Mouse (Mus musculus): ENCODE results near the gene Bbs7.
"Not testable (repeated sequence)": the region's sequence is repeated elsewhere in the genome, so short reads cannot be mapped to it uniquely, and the experiment has no call there.

The Bbs7 gene

DNA sequence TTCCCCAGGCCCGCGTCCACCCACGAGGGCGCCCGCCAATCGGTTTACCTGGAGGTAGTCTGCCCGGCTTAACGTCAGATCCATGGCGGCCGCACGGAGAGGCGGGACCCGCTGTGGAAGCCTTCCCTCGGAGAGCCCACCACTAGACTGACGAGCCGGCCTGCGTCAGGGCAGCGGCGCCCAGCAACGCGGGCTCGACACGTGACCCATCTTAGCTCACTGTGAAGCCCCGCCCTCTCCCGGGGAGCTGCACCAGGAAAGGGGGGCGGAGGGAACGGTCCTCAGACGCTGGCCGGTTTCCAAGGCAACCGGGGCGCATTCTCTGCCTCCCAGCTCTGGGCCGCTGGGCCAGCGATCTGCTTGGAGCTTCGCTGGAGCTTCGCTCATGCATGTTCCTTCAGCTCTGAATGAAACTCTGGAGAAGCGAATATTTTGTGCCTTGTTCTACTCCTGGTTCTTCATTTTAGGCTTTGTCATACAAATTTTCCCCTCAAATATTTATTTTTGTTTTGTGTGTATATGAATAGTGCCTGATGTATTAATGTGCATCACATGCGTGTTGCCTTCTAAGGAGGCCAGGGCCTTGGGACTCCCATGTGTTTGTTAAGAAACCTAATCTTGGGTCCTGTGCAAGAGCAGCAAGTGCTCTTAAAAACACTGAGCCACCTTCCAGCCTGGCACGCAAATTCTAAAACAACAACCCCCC lies at the start of gene Bbs7:
TSS of gene Bbs7 (minus strand) at position 276 of the 706 bp plus-strand sequence.
- peak; percentile 83 for DNase-seq (ENCODE audit: low read depth)

DNA sequence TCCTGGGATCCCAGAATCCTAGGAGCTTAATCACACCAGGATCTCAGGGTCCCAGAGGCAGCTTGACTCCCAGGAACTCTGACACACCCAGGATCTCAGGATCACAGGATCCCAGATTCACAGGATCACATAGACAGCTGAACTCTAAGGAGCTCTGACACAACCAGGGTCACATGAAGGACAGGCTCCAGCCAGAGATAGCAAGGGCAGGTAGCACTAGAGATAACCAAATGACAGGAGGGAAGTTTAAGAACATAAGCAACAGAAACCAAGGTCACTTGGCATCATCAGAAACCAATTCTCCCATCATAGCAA lies 31.9 kb upstream of the Bbs7 start:
- DNase-seq (ENCODE audit: low read depth): not testable (repeated sequence)

DNA sequence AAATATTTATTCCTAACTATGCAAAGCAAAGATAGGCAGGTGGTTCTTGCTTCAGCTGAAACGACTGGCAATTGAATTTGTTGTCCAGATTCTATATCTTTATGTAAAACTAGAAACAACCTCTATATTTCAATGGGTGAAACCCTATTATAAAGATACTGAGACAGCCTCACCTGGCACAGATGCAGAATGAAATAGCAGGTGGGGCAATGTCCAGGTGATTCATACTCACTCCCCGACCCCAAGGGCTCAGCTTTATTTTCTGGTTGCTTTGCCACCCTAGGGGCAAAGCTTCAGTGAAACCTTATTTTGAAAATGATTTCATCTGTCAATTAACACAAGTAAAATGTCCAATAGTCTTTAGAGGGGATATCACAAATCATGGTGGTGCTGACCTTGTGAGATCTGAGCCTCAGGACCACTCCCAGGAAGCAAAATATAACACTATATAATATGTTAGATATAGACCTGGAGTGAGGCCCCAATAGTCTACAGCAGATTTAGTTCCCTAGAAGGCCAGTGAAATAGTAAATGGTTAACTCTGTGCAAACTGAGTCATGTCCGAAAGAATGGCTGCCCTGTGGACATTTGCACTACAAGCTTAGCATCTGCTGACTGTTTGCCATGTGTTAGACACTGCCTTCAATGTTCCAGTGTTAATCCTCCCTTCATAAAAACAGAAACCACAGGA lies 31.4 kb upstream of the Bbs7 start:
- no peak for DNase-seq (ENCODE audit: low read depth)

DNA sequence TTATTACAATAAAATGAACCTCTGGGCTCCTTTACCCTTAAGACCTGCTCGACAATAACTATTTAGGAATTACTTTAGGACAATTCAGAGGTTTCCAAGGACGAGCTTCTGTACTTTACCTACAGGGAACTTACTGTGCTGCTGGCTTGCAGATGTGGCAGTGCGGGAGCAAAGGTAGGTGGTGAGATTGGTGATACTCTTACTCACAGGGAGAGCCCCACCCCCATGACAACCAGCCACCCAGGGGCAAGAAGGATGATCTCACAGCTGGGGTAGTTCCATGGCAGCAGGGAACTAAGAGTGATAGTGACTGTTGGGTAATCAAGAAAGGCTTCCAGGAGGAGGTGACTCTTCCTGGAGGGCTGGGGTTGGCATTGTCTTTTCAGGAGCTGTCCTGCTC lies 30.1 kb upstream of the Bbs7 start:
- DNase-seq (ENCODE audit: low read depth): no peak

DNA sequence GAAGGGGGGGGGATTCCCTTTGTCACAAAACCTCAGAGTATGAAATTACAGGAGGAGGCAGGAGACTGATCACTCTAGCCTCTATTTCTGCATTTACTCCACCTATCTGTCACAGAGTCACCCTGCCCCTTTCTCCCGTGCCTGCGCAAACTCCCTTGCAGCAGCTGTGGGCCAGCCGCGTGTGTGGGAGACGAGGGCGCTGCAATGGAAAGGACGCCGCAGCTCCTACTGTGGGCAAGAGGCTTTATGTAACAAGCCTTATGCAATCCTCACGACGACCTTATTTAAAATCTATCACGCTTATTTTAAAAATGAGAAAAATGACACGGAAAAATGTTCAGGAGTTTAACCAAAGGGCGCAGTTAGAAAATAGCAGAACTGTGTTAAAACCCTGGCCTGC lies 29.5 kb upstream of the Bbs7 start:
- DNase-seq (ENCODE audit: low read depth): no peak

DNA sequence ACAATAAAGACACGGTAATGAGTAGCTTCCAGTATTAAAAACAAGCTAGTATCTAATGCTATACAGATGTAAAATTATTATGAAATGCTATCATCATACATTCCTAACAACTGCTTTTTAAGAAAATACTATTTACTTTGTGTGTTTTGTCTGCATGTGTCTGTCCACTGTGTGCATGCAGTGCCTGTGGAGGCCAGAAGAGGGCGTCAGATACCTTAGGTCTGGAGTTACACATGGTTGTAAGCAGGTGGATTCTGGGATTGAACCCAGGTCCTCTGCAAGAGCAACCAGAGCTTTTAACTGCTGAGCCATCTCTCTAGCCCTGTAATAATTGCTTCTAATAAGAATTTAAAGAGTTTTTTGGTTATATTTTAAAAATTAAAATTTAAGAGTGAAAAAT lies 27.5 kb upstream of the Bbs7 start:
- DNase-seq (ENCODE audit: low read depth): no peak

DNA sequence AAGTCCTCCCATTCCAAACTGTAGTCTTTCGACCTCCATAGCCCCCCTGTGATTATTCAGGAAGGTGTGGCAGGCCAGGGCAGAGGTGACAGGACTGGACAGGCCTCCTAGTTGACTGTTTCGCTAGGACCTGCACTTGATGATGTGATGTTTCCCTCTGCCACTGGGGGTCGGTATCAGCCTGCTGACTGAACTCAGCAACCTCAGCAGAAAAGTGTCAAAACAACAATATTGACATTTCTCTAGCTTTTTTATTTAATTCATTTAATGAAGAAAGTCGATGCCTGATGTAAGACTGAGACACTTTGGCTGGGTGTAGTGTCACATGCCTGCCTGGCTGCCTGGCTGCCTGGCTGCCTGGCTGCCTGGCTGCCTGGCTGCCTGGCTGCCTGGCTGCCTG lies 22.2 kb upstream of the Bbs7 start:
- no peak for DNase-seq (ENCODE audit: low read depth)

DNA sequence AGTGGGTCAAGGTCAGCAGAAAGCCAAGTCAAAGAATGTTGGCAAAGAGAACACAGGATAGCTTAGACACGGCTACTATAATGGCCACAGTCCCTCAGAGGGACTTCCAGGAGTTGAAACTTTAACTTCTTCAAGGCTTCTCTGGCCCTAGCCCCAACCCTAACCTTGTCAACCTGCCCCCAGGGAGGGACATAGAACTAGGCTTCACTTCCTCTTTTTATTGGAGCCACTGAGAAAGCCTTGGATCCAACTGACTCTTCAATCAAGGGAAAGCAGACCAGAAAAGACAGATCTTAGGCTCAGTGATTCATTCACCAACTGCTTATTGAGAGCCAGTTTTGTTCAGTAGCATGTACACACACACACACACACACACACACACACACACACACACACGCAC lies 13.5 kb upstream of the Bbs7 start:
- no peak for DNase-seq (ENCODE audit: low read depth)

DNA sequence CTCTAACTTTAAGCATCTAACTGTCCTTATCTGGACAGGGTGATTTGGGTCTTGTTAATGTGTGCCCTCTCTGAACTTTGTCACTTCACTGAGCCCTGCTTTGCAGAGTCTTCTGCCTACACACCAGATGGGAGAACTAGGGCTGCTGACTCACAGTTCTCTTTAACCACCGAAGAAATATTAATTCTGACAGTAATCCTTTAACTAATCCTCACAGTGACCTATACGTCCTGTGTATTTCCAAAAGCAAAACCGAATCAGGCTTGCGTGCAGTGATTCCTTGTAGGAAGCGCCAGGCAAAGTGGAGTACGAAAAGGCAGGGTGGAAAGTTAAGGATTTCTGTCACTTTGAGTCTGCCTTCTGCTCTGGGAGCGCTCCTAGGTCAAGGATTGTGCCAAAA lies 4.9 kb upstream of the Bbs7 start:
- no peak for DNase-seq (ENCODE audit: low read depth)

DNA sequence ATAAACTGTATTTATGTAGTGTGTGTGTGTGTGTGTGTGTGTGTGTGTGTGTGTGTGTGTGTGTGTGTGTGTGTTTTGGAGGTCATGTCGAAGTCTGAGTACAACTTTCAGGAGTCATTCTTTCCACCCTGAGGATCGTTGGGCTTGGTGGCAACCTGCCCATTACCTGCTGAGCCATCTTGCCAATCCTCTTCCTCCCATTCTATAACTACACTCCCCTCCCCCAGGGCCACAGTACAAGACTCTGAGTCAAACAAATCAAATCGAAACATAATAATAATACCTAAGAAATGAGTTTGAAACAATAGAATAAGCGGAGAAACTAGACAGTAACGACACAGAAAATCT lies 605 bp upstream of the Bbs7 start:
- no peak for DNase-seq (ENCODE audit: low read depth)

DNA sequence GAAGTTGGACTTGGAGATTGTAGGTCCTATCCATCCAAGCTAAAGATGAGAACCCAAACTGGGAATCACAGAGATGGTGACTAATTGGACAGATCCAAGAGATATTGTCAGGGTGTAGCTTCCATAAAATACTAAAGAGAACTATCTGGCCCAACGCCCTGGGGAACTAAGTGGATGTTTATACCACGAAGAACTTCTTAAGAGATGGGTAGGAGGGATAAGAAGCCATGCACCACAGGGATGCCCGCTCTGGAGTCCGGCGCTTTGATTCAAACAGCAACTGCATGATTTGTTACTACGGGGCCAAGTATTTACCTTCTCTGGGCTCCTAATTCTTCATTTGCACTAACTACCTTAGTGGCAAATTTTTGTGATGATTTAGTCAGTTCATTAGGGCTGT lies 590 bp downstream of the Bbs7 start:
- DNase-seq (ENCODE audit: low read depth): no peak

DNA sequence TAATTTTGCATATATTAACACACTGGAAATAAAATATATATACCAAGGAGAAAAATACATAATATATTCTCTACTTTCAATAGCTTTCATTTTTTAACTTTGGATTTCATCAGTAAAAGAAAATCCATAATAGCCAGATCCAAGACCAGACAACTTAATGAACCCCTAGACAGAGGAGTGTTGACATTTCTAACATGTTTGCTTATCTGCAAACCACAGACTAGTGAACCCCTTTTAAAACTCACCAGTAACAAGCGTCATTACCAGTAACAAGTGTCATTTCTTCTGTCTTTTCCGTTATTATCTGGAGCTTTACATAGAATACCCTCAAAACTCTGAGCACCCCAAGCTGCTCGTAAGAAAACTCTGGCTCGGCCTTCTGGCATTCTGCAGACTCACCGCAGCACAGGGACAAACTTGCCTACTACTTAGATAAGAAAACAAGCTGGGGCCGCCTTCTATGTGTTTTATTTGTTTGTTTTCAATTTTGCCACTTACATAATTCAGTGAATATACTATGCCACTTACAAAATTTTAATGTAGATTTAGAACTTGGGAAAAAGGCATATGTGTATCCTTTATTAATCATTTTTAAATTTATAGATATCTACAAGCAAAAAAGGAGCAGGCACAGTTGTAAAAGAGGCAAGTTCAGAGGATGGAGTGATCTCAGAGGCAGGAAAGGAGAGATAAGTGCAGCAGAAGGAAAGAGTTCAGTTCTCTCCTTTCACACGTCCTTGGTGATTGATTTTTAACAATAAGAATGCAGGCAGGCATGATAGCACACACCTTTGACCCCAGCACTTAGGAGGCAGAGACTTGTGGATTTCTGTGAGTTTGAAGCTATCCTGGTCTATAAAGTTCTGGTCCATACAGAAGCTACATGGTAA lies 7.1 kb downstream of the Bbs7 start:
- no peak for DNase-seq (ENCODE audit: low read depth)

DNA sequence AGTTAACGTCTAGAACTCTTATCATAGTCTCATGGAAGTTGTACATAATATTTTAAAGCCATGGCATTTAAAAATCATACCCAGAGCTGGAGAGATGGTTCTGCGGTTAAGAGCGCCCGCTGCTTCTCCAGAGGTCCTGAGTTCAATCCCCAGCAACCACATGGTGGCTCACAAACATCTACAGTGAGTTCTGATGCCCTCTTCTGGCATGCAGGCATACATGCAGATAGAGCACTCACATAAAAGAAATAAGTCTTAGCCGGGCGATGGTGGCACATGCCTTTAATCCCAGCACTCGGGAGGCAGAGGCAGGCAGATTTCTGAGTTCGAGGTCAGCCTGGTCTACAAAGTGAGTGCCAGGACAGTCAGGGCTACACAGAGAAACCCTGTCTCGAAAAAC lies 13.5 kb downstream of the Bbs7 start:
- not testable (repeated sequence) for DNase-seq (ENCODE audit: low read depth)

DNA sequence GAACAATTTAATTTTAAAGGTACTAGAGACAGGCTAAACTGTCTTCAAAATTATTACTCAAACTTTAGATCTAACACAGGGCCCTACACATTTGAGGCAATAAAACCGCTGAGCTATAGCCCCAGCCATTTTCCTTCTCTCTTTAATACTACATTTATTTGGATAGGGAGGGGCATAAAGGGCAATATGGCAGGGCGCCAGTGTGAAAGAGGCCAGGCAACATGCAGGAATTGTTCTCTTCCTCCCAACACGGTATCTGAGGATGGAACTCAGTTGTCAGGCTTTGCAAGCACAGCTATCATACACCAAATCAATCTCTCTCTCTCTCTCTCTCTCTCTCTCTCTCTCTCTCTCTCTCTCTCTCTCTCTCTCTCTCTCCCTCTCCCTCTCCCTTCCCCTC lies 14.5 kb downstream of the Bbs7 start:
- no peak for DNase-seq (ENCODE audit: low read depth)

DNA sequence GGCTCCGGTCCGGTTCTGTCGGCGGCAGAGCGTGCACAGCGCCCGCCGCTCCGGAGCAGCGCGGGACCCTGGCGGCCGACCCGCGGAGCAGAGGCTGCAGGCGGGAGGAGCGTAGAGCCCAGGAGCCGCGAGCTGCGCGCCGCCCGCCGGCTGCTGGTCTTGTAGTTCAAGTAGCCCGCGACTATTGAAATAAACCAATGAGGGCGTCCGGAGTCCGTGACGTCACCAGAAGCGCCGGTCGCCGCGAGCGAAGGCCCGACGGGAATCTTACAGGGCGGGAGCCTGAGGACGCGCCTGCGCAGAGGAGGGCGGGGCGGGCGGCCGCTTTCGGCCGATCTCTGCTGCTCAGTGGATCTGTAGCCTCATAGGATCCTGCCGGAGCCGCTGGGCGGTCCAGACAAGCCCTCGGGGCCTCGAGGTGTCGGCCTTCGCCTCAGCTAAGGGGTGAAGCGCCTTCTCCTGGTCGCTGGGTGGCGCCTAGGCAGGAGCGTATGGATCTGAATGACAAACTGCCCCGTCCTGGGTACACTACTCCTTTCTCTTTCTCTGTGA lies 41.4 kb downstream of the Bbs7 start, which contains the start of gene Ccna2:
TSS of gene Ccna2 (minus strand) at position 324 of the 552 bp plus-strand sequence.
- DNase-seq (ENCODE audit: low read depth): peak; percentile 92

DNA sequence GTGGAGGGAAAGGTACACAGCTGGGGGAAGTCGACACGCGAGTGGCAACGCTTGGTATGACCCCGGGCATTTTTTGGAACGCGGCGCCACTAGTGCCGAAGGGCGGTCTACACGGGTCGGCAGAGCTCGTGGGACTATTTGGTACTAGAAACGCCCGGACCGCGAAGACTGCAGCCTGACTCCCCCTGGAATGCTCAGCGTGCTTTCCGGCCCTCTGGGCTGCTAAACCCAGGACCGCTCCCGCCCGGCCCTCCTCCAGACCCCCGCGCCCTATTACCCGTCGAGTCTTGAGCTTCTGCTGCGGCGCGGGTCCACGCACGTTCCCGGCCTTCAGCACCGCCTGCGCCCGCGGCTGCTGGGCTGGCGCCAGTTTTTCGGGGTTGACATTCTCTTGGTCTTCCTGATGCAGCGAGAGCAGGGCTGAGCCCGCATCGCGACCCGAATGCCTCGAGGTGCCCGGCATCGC lies 41.9 kb downstream of the Bbs7 start:
- no peak for DNase-seq (ENCODE audit: low read depth)

DNA sequence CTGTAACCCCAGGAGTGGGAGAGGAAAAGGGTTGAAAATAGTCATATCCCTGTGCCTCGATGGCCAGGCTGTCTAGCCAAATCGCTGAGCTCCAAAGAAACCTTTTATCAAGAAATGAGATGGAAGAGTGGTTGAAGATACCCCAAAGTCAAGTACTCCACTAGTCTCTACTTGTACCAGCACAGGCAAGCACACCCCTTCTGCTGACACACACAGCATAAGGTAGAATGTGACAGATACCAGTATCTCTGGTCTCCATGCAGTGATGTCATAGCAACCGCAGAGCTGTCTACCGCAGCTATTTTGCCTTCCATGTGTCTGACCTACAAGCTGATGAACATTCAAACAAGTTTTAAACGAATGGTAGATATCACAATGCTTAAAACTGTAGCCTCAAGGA lies 43.4 kb downstream of the Bbs7 start:
- DNase-seq (ENCODE audit: low read depth): no peak

DNA sequence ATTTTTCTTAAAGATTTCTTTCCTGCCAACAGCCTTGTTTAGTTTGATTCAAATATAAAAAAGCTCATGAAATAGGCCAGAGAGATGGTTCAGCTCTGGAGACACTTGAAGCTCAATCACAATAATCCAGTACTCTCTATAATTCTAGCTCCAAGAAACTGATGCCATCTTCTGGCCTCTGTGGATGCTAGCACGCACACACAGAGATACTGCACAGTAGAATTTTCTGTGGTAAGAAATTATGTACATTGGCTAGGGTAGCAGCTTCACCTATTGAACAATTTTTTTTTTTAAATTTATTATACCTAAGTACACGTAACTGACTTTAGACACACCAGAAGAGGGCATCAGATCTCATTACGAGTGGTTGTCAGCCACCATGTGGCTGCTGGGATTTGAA lies 49.6 kb downstream of the Bbs7 start:
- no peak for DNase-seq (ENCODE audit: low read depth)

DNA sequence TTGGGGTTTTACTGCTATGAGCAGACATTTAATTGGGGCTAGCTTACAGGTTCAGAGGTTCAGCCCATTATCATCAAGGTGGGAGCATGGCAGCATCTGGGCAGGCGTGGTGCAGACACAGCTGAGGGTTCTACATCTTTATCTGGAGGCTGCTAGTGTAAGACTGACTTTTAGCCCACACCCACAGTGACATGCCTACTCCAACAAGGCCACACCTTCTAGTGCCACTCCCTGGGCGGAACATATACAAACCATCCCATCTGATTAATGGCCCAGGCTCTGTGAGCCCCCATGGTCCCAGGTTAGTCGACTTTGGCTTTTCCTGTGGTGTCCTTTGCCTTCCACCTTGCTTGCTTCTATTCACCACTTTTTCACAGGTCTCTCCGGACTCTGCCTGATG lies 53.7 kb downstream of the Bbs7 start:
- DNase-seq (ENCODE audit: low read depth): no peak

DNA sequence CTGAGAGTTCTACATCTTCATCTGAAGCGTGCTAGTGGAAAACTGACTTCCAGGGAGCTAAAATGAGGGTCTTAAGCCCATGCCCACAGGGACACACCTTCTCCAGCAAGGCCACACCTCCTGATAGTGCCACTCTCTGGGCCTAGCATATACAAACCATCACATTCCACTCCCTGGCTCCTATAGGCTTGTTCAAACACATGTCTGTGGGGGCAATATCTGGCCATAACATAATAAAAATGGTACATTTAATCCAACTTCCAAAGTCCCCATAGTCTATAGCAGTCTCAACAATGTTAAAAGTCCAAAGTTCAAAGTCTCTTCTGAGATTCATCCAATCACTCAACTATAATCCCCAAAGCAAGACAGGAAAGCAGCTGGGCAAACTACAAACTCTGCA lies 55.7 kb downstream of the Bbs7 start:
- DNase-seq (ENCODE audit: low read depth): no peak

DNA sequence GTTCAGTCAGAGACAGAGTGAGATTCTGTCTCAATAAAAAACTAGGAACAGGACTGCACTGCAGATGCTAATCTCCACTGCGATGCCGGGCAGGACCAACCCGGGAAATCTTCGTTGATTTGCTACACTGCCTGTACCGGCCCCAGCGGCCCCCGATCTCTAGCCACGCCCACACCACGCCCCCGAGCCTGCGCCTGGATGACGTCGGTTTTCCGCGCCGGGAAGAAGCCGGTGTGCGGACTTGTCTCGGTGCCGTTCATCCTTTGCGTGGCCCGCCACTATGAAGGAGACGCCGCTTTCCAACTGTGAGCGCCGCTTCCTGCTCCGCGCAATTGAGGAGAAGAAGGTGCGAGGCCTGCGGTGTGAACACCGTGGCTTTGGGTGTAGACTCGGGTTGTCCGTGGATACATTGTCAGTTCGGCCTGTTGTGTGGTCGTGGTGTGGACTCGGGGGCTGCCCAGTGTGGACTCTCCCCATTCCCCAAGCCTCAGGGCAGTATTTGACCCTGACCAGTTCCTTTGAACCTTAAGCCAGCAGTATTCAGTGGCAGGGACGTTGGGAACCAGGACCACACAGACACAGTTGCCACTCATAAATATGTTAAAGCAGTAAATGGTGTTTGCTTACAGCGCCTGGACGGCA lies 60.8 kb downstream of the Bbs7 start, which contains the start of gene Exosc9:
TSS of gene Exosc9 (plus strand) at position 201 of the 642 bp plus-strand sequence.
- DNase-seq (ENCODE audit: low read depth): peak; percentile 75

DNA sequence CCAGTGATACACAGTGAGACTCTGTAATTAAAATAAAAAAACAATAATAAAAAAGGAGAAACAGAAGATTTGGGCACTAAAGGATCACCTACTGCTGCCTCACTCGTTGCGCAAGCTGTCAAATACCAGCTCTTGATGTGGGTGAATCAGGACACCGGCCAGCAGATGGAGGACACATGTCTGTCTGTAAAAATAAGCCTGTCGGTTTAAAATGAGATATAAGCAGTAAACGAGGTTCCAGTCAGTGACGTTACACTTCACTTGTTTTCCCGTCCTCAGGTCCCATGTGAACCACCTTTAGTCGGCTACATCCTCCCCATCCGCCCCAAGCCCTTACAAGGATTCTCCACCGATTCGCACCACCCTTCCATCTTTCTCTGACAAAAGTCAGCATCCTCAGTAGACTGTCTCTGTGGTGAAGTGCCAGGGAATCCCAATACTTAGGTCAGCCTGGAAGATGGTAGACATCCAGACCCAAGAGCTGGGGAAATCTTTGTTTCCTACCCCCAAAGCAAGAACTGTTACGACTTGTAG lies 61.4 kb downstream of the Bbs7 start:
- DNase-seq (ENCODE audit: low read depth): no peak

All from c-Kit-positive CD71-negative TER-119-negative erythroid progenitor cells, embryonic 14.5 days (primary cell).